Mouse (Mus musculus): ENCODE data around the gene Zfp13.

GRCm38 (mm10) chr17:23572059-23572458 lies 27.2 kb downstream of the Zfp13 start:
- TF ChIP-seq GATA1 (IDR thresholded peaks at IDR 0.05; ENCODE audit: low read length): no peak
- TF ChIP-seq TAL1 (IDR thresholded peaks at IDR 0.05; ENCODE audit: low read length): no peak

Measured in erythroblast, embryonic 14.5 days (primary cell).